In the genomic region with DNA sequence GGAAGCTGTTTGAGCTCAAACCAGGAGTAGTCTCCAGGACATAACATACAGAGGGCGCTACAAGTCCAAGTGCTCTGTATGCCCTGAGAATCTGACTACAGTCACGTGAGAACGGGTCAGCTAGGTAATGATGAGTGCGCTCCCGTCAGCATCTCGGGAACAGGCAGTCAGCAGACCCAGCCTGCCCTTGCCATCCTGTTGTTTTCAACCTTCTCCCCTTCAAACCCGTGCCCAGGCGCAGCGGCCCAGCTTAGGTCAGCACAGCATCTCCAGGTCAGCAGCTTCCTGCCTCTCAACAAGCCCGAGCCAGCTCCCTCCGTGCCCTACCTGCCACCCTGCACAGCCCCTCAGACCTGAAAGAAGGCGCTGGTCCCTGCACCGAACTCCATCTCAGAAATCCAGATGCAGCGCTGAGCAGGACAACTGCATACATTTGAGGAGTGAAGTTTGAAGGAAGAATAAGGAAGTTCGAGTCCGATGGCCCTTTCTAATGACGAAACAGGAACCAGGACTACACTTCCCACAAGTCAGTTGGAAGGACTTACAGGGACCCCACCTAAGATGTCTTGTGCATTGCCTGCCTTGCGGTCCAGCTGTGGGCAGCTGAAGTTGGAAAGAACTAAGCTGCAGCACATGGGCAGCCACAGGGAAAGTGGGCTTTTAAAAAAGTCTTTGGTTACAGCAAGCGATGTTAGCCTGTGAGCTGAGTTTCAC, we compare ENCODE assay signal across 8 mouse cellular contexts. TPM values are rescaled to one million over a fixed set of nuclear protein-coding genes. Genes with fewer than 3 reads are reported as not detected.
DNase-seq lines count a peak whose midpoint lies in the region; ATAC-seq lines count a peak whose summit lies in the region.

A gene (minus strand): TSS at position 476 of the 714 bp plus-strand sequence.
A gene (minus strand): TSS at position 498 of the 714 bp plus-strand sequence.

- H3K4me1 ChIP-seq in lung, embryonic 16.5 days (replicated peaks; ENCODE audit: control insufficient read depth, insufficient read depth, low read length): 0 out of 2 replicates have a peak, but pooled peaks cover 2% of the 10 kb centered on the region

- H3K9me3 ChIP-seq in lung, embryonic 16.5 days (ENCODE audit: control insufficient read depth, low read length): no peaks in the 10 kb centered on the region

- no peaks in the 10 kb centered on the region for H3K27me3 ChIP-seq in lung, embryonic 16.5 days (ENCODE audit: control insufficient read depth, insufficient read depth, low read depth, low read length)

- H3K27ac ChIP-seq in lung, embryonic 16.5 days (ENCODE audit: low read length): peak within 1 kb of the TSS; percentile 71; the same call in 1 of the 2 replicates

- H3K36me3 ChIP-seq in lung, embryonic 16.5 days (ENCODE audit: control insufficient read depth, insufficient read depth, low read length): no peaks in the 10 kb centered on the region

- H3K4me3 ChIP-seq in lung, embryonic 16.5 days (ENCODE audit: low read length): peak within 1 kb of the TSS; percentile 84

- H3K4me2 ChIP-seq in lung, embryonic 16.5 days (ENCODE audit: low read depth, low read length): peak within 1 kb of the TSS; percentile 54

- peak; percentile 98 to 99 for ATAC-seq in hematopoietic stem cell, adult 5-6 weeks (replicated peaks in 1 of 2; ENCODE audit: insufficient read depth in 1 of 2, low FRiP score in 2 of 2, low TSS enrichment in 1 of 2, low read depth in 1 of 2, poor library complexity in 2 of 2, severe bottlenecking in 2 of 2)
- ATAC-seq in lung, embryonic 16.5 days (ENCODE audit: low read depth): peak; percentile 99

- WGBS in lung, embryonic 16.5 days: 0% methylated on average over 19 of the region's 19 CpGs

- H3K9ac ChIP-seq in lung, embryonic 16.5 days (ENCODE audit: low read length): peak within 1 kb of the TSS; percentile 85

- DNase-seq in MEL-GATA-1-ER (ENCODE audit: extremely low read depth, low read depth): peak; percentile 96
- peak; percentile 78 for DNase-seq in cerebellum, adult 8-10 months
- DNase-seq in forelimb bud, embryonic 11.5 days (ENCODE audit: low read depth, low spot score): peak; percentile 92
- peak; percentile 85 for DNase-seq in layer of hippocampus, adult 9-10 months (ENCODE audit: low spot score)
- DNase-seq in ovary, postnatal 10 days (ENCODE audit: low spot score): peak; percentile 55
- DNase-seq in thymus, postnatal 10 days (ENCODE audit: low spot score in 2 of 2): peak; percentile 67 to 75

RNA-seq across cellular contexts. Expression of the first gene that starts in this region (rescaled TPM):
- not detected in 2 replicates for total RNA-seq in hematopoietic stem cell, adult 5-6 weeks (2017)
- polyA plus RNA-seq in lung, embryonic 16.5 days (2015; fragmentation: Nextera tagmentation; extraction: Ambion mirVana): 0.69 TPM in 1 of 2 replicates, not detected in the other

RNA-seq across cellular contexts. Expression of the second gene that starts in this region (rescaled TPM):
- 17.4 and 21.3 TPM in 2 replicates for total RNA-seq in hematopoietic stem cell, adult 5-6 weeks (2017)
- 2.5 and 2.6 TPM in 2 replicates for polyA plus RNA-seq in lung, embryonic 16.5 days (2015; fragmentation: Nextera tagmentation; extraction: Ambion mirVana)

Comparison
In these comparisons a context has a peak if more than half of its experiments do, and no peak if none do; other contexts are left out.
1. Peak in every context shown above with its lines: DNase-seq, ATAC-seq, H3K4me3 ChIP-seq and H3K27ac ChIP-seq.